8 mouse cellular contexts compared by ENCODE assay signal in the genomic region with DNA sequence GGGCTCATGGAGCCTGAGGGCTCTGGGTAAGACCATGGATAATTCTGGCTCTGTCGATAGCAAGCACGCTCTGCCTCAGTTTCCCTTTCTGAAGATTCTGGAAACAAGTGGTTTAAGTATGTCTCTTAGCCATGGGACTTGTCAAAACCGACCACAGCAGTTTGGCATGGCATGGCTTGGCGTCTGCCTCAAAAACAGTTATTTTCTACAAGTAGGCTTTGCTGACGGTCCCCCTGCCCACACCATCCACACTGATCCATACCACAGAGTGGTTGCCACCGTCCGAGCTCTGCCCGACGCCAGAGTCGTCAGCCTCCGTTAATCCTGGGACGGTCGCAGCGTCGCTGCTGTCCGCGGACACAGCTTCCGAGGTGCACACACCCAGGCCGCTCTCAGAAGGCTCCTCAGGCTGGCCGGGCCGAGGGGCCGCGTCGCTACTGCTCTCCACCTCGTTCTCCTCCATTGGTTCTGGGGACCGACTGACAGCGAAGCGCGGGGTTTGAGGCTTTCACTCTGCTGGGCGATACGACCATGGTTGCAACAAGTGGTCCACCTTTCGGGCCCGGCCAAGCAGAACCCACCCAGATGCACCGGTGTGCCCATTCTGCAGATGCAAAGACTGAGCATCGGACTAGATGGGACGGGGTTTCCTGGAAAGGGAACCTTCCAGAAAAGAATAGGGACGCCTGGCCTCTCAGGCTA. TPM values are rescaled to one million over a fixed set of nuclear protein-coding genes. Genes with fewer than 3 reads are reported as not detected.
DNase-seq lines count a peak whose midpoint lies in the region; ATAC-seq and TF ChIP-seq lines count a peak whose summit lies in the region.

No protein-coding gene starts in this region.

- H3K4me2 ChIP-seq in embryonic facial prominence, embryonic 15.5 days (replicated peaks): peak overlapping the region; percentile 83
- peak overlapping the region; percentile 69 for H3K4me2 ChIP-seq in intestine, embryonic 16.5 days (ENCODE audit: low read depth, low read length)
- H3K4me2 ChIP-seq in myocyte (ENCODE audit: low read depth): peak overlapping the region; percentile 98

- peak overlapping the region; percentile 100 for H3K4me3 ChIP-seq in gastrocnemius, adult 2 months
- H3K4me3 ChIP-seq in embryonic facial prominence, embryonic 15.5 days (replicated peaks): peak overlapping the region; percentile 89
- peak overlapping the region; percentile 93 for H3K4me3 ChIP-seq in intestine, embryonic 16.5 days (ENCODE audit: low read length)
- H3K4me3 ChIP-seq in myocyte: peak overlapping the region; percentile 84

- H3ac ChIP-seq in myocyte (ENCODE audit: control insufficient read depth, insufficient read length): peak overlapping the region; percentile 94

- intact Hi-C loops in gastrocnemius, adult 2 months (cut with DNase I): loop anchor here (1.0 to 2.0 kb wide), 2 partner anchors 31 to 78 kb away; a partner anchor contains a TSS

- no peak for TF ChIP-seq CTCF in gastrocnemius, adult 2 months (IDR thresholded peaks at IDR 0.05)

- 4% methylated on average over 37 of the region's 37 CpGs for WGBS in embryonic facial prominence, embryonic 15.5 days
- 4% methylated on average over 37 of the region's 37 CpGs for WGBS in intestine, embryonic 16.5 days

- peaks cover 22% of the 10 kb centered on the region for H3K4me1 ChIP-seq in embryonic facial prominence, embryonic 15.5 days
- H3K4me1 ChIP-seq in intestine, embryonic 16.5 days (ENCODE audit: control insufficient read depth, insufficient read depth, low read length): peaks cover 17% of the 10 kb centered on the region

- peak overlapping the region; percentile 100 for H3K27ac ChIP-seq in gastrocnemius, adult 2 months
- peak overlapping the region; percentile 99 for H3K27ac ChIP-seq in embryonic facial prominence, embryonic 15.5 days (replicated peaks)
- H3K27ac ChIP-seq in intestine, embryonic 16.5 days (ENCODE audit: low read length): peak overlapping the region; percentile 98

- ATAC-seq in embryonic facial prominence, embryonic 15.5 days (ENCODE audit: insufficient number of reproducible peaks, low FRiP score, low TSS enrichment, low read depth): peak; percentile 2; the same call in 1 of the 2 replicates
- peak; percentile 26 for ATAC-seq in intestine, embryonic 16.5 days

- TF ChIP-seq POLR2A in myocyte (IDR thresholded peaks at IDR 0.05; ENCODE audit: insufficient read length, low read depth): no peak

- peaks cover 15% of the 10 kb centered on the region for H3K79me2 ChIP-seq in myocyte (ENCODE audit: control insufficient read depth, insufficient read depth)

- H3K27me3 ChIP-seq in embryonic facial prominence, embryonic 15.5 days: no peaks in the 10 kb centered on the region
- H3K27me3 ChIP-seq in intestine, embryonic 16.5 days (replicated peaks; ENCODE audit: control insufficient read depth, insufficient read depth, low read length): no peaks in the 10 kb centered on the region
- H3K27me3 ChIP-seq in myocyte (ENCODE audit: control insufficient read depth, insufficient read depth, insufficient read length): no peaks in the 10 kb centered on the region

- H3K36me3 ChIP-seq in embryonic facial prominence, embryonic 15.5 days: peaks cover 37% of the 10 kb centered on the region
- H3K36me3 ChIP-seq in intestine, embryonic 16.5 days (ENCODE audit: control insufficient read depth, insufficient read depth, low read length): peaks cover 36% of the 10 kb centered on the region
- H3K36me3 ChIP-seq in myocyte (ENCODE audit: control insufficient read depth, insufficient read depth): peaks cover 26% of the 10 kb centered on the region

- H3K9ac ChIP-seq in embryonic facial prominence, embryonic 15.5 days: peak overlapping the region; percentile 91
- peak overlapping the region; percentile 93 for H3K9ac ChIP-seq in intestine, embryonic 16.5 days (ENCODE audit: low read depth, low read length)

- H3K9me3 ChIP-seq in embryonic facial prominence, embryonic 15.5 days (replicated peaks): peaks cover 5% of the 10 kb centered on the region
- peaks cover 6% of the 10 kb centered on the region for H3K9me3 ChIP-seq in intestine, embryonic 16.5 days (ENCODE audit: control insufficient read depth, low read length)

- DNase-seq in gastrocnemius, adult 2 months: peak; percentile 58
- no peak for DNase-seq in gastrocnemius, adult 18-20 months (ENCODE audit: low spot score)
- peak; percentile 29 for DNase-seq in 416B (ENCODE audit: low read depth)
- DNase-seq in urinary bladder, postnatal 14 days (ENCODE audit: low spot score): no peak
- DNase-seq in thymus, adult 18-20 months: no peak

TF ChIP-seq in myocyte, 11 proteins besides CTCF, POLR2A, EP300 and RAD21:
- TF ChIP-seq SRF (IDR thresholded peaks at IDR 0.05; ENCODE audit: control insufficient read depth, insufficient read length, low read depth): no peak

RNA-seq across cellular contexts. Expression of a gene that starts 1.0 kb away (rescaled TPM):
- total RNA-seq in gastrocnemius, adult 2 months (2021): 10 to 100 TPM in 1 of 2 experiments, 1 to 10 TPM in 1; 9.7 to 10.5 TPM
- 1 to 10 TPM; 7.4 to 8.4 TPM for total RNA-seq in gastrocnemius, adult 18-20 months (2021)
- 13.4 and 16.0 TPM in 2 replicates for polyA plus RNA-seq in embryonic facial prominence, embryonic 15.5 days (2015; fragmentation: Nextera tagmentation; extraction: Ambion mirVana)
- 9.6 and 10.5 TPM in 2 replicates for polyA plus RNA-seq in intestine, embryonic 16.5 days (2015; fragmentation: Nextera tagmentation; extraction: Ambion mirVana)
- polyA plus RNA-seq in myocyte (2012; fragmentation: generic; extraction: Trizol): 11.1 TPM

RNA-seq across cellular contexts. Expression of a gene that starts 30.1 kb away (rescaled TPM):
- 1 to 10 TPM in 1 of 2 experiments, under 1 TPM in 1; 0.46 to 1.1 TPM for total RNA-seq in gastrocnemius, adult 2 months (2021)
- total RNA-seq in gastrocnemius, adult 18-20 months (2021): under 1 TPM; 0.43 to 0.85 TPM
- 41.4 and 46.1 TPM in 2 replicates for polyA plus RNA-seq in embryonic facial prominence, embryonic 15.5 days (2015; fragmentation: Nextera tagmentation; extraction: Ambion mirVana)
- 7.6 and 9.3 TPM in 2 replicates for polyA plus RNA-seq in intestine, embryonic 16.5 days (2015; fragmentation: Nextera tagmentation; extraction: Ambion mirVana)
- polyA plus RNA-seq in myocyte (2012; fragmentation: generic; extraction: Trizol): 1.7 TPM

RNA-seq across cellular contexts. Expression of a gene that starts 31.4 kb away (rescaled TPM):
- 10 to 100 TPM; 25.6 TPM for total RNA-seq in gastrocnemius, adult 2 months (2021)
- total RNA-seq in gastrocnemius, adult 18-20 months (2021): 10 to 100 TPM; 26.3 to 28.6 TPM
- 65.7 and 74.8 TPM in 2 replicates for polyA plus RNA-seq in embryonic facial prominence, embryonic 15.5 days (2015; fragmentation: Nextera tagmentation; extraction: Ambion mirVana)
- 57.9 and 64.0 TPM in 2 replicates for polyA plus RNA-seq in intestine, embryonic 16.5 days (2015; fragmentation: Nextera tagmentation; extraction: Ambion mirVana)
- 43.2 TPM for polyA plus RNA-seq in myocyte (2012; fragmentation: generic; extraction: Trizol)

RNA-seq across cellular contexts. Expression of a gene that starts 50.1 kb away (rescaled TPM):
- total RNA-seq in gastrocnemius, adult 2 months (2021): under 1 TPM; 0.36 to 0.53 TPM
- under 1 TPM; 0.40 to 0.55 TPM for total RNA-seq in gastrocnemius, adult 18-20 months (2021)
- 0.72 and 0.85 TPM in 2 replicates for polyA plus RNA-seq in embryonic facial prominence, embryonic 15.5 days (2015; fragmentation: Nextera tagmentation; extraction: Ambion mirVana)
- 0.23 and 0.32 TPM in 2 replicates for polyA plus RNA-seq in intestine, embryonic 16.5 days (2015; fragmentation: Nextera tagmentation; extraction: Ambion mirVana)
- polyA plus RNA-seq in myocyte (2012; fragmentation: generic; extraction: Trizol): 0.52 TPM

RNA-seq across cellular contexts. Expression of a gene that starts 53.0 kb away (rescaled TPM):
- 10 to 100 TPM; 11.4 to 20.1 TPM for total RNA-seq in gastrocnemius, adult 2 months (2021)
- total RNA-seq in gastrocnemius, adult 18-20 months (2021): 10 to 100 TPM; 12.5 to 21.8 TPM
- 66.8 and 77.0 TPM in 2 replicates for polyA plus RNA-seq in embryonic facial prominence, embryonic 15.5 days (2015; fragmentation: Nextera tagmentation; extraction: Ambion mirVana)
- 31.4 and 31.5 TPM in 2 replicates for polyA plus RNA-seq in intestine, embryonic 16.5 days (2015; fragmentation: Nextera tagmentation; extraction: Ambion mirVana)
- 117 TPM for polyA plus RNA-seq in myocyte (2012; fragmentation: generic; extraction: Trizol)

Comparison
In these comparisons a context has a peak if more than half of its experiments do, and no peak if none do; other contexts are left out.
1. DNase-seq: peak in gastrocnemius, adult 2 months (single experiment) and 416B (single experiment); none in gastrocnemius, adult 18-20 months (single experiment), urinary bladder, postnatal 14 days (single experiment) and thymus, adult 18-20 months (0 of 2).
2. Peak in every context shown above with its lines, with median percentiles within 50 percentile points of each other: H3K27ac ChIP-seq, H3K4me3 ChIP-seq and H3K4me2 ChIP-seq.